Mouse (Mus musculus): ENCODE measurements around the gene Gm6592.
"Not testable (repeated sequence)": the region's sequence is repeated elsewhere in the genome, so short reads cannot be mapped to it uniquely, and the experiment has no call there.

DNA sequence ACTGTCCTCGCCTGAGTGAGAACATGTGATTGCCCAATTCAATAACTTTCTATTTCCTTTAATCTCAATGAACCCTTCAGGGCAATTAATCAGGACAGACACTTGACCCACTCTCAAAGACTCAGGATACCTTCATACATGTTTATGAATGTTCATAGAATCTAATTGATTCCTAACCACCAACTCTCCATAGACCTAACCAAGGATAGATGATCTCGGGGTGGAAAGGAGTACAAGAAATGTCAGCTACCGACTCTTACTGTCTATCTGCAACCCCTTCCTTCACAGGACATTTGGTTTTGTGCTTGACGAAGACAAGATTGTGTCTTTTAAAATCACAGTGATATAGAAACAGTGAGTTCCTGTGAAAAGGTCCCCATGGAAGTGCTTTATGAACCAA, 40.4 kb upstream of the Gm6592 start, which contains the start of gene Ssxb5:
- not testable (repeated sequence) for TF ChIP-seq POLR2A (IDR thresholded peaks at IDR 0.05; ENCODE audit: borderline replicate concordance, control insufficient read depth, low read depth, low read length); CTCF (IDR thresholded peaks at IDR 0.05; ENCODE audit: control insufficient read depth, insufficient read depth, low read length)

All from bone marrow, adult 2 months (tissue).